21 mouse cellular contexts compared by ENCODE assay signal in genomic region chr11:21460011-21460410, GRCm38 (mm10).
A peak's percentile ranks its signal among the peaks of the same experiment; 100 is the strongest.
DNase-seq lines count a peak whose midpoint lies in the region; ATAC-seq lines count a peak whose summit lies in the region.
"Had no signal": no experiment of that assay in that cellular context is flagged by ENCODE, and none has a peak within 500 bp of the region (broad histone marks: within the 10 kb centered on the region; RNA-seq: fewer than 3 reads in every experiment).

No protein-coding gene starts in this region.

- no peaks in the 10 kb centered on the region for H3K36me3 ChIP-seq in liver, embryonic 13.5 days
- no peaks in the 10 kb centered on the region for H3K36me3 ChIP-seq in liver, embryonic 11.5 days (ENCODE audit: control insufficient read depth, insufficient read depth, low read length)
- H3K36me3 ChIP-seq: G1E had no signal

- no peak overlapping the region for H3K4me3 ChIP-seq in liver, embryonic 13.5 days (replicated peaks)
- H3K4me3 ChIP-seq in liver, embryonic 11.5 days (ENCODE audit: low read depth, low read length), result no peak overlapping the region

- DNase-seq in liver, embryonic 13.5 days, result no peak
- DNase-seq in liver, embryonic 11.5 days (ENCODE audit: low spot score), result no peak
- no peak for DNase-seq in neural tube, embryonic 10.5 days (ENCODE audit: extremely low spot score, low spot score)
- no peak for DNase-seq in spleen, postnatal 14 days (ENCODE audit: low spot score in 2 of 2)
- DNase-seq: adrenal gland, adult 2 months; adrenal gland, adult 8-10 months; adrenal gland, postnatal 10 days; adrenal gland, postnatal 14 days; adrenal gland, postnatal 25 days; adrenal gland, postnatal 36 days; B cell, adult 2 months; cerebellum, adult 11 months; cerebellum, adult 11-12 months; cerebellum, adult 18-20 months had no signal

- no peak overlapping the region for H3K4me2 ChIP-seq in liver, embryonic 13.5 days
- H3K4me2 ChIP-seq in liver, embryonic 11.5 days, result no peak overlapping the region

- no peaks in the 10 kb centered on the region for H3K27me3 ChIP-seq in liver, embryonic 13.5 days
- H3K27me3 ChIP-seq in liver, embryonic 11.5 days (replicated peaks; ENCODE audit: control insufficient read depth, insufficient read depth, low read length), result no peaks in the 10 kb centered on the region
- H3K27me3 ChIP-seq: CH12.LX had no signal

- 0 out of 2 replicates have a peak, but pooled peaks have one; percentile 29 for ATAC-seq in liver, embryonic 13.5 days (ENCODE audit: low read depth)
- ATAC-seq in liver, embryonic 11.5 days (replicated peaks; ENCODE audit: low FRiP score), result no peak
- ATAC-seq in erythroblast, adult 5-6 weeks (replicated peaks; ENCODE audit: low FRiP score, poor library complexity, severe bottlenecking), result peak; percentile 88
- ATAC-seq in erythroid progenitor cell, adult 5-6 weeks (replicated peaks; ENCODE audit: low FRiP score, poor library complexity, severe bottlenecking), result peak; percentile 88
- ATAC-seq: activated CD4-positive, CD25-positive, alpha-beta regulatory T cell, adult 4 months; CD4-positive, CD25-positive, alpha-beta regulatory T cell, adult 4 months; Patski had no signal

- H3K9me3 ChIP-seq in liver, embryonic 13.5 days (replicated peaks), result no peaks in the 10 kb centered on the region
- H3K9me3 ChIP-seq in liver, embryonic 11.5 days (ENCODE audit: control insufficient read depth, low read length), result no peaks in the 10 kb centered on the region
- H3K9me3 ChIP-seq: G1E had no signal

- no peak overlapping the region for H3K9ac ChIP-seq in liver, embryonic 13.5 days
- no peak overlapping the region for H3K9ac ChIP-seq in liver, embryonic 11.5 days (ENCODE audit: low read depth, low read length)

- H3K27ac ChIP-seq in liver, embryonic 13.5 days, result no peak overlapping the region
- H3K27ac ChIP-seq in liver, embryonic 11.5 days (ENCODE audit: low read depth, low read length), result no peak overlapping the region

- no peaks in the 10 kb centered on the region for H3K4me1 ChIP-seq in liver, embryonic 13.5 days (replicated peaks)
- no peaks in the 10 kb centered on the region for H3K4me1 ChIP-seq in liver, embryonic 11.5 days (replicated peaks; ENCODE audit: control insufficient read depth, insufficient read depth, low read length)
